Mouse (Mus musculus): ENCODE results near the gene Crtac1.
A peak's percentile ranks its signal among the peaks of the same experiment; 100 is the strongest.

The Crtac1 gene

GRCm38 (mm10) chr19:42272003-42272963 is 159.3 kb downstream of the Crtac1 start:
- DNase-seq = peak; percentile 82

- peak; percentile 56 for DNase-seq
Observed at GRCm38 (mm10) chr19:42271182-42271581, 160.4 kb downstream of the Crtac1 start.

- peak; percentile 79 for DNase-seq
Observed at GRCm38 (mm10) chr19:42270119-42270518, 161.5 kb downstream of the Crtac1 start.

DNA sequence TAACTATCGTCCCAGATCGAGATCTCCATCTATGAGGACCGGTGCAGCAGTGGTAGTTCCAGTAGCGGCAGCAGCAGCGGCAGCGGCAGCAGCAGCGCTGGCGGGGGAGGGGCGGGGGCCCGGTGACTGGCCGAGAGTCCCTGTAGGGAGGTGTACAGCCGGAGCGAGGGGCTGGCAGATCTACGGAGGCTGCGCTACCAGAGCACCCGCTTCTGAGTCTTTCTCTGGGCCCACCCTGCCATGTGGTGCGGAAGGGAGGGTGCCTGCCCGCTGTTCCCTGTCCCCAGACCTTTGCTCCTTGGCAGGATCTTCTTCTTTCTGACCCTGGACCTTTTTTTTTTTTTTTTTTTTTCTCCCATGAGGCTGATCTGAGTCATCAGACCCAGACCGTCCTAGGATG is 163.2 kb downstream of the Crtac1 start:
- DNase-seq = peak; percentile 40

DNA sequence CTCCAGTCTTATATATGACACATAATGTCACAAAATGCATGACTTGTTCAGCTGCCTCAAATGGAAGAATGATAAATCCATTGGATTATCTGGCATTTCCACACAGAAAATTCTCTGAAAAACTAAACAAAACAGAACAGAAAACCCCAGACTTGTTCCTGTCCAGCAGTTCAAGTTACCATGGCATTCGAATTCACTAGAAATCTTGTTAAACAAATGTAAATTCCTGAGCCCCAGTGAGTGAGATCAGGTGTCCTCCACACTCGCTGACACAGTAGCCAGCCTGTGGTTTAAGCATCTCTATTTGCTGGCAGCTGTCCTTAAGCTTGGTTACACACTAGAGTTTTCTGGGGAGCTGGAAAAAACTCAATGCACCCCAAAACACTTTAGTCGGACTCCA is 168.1 kb downstream of the Crtac1 start:
- no peak for DNase-seq

DNA sequence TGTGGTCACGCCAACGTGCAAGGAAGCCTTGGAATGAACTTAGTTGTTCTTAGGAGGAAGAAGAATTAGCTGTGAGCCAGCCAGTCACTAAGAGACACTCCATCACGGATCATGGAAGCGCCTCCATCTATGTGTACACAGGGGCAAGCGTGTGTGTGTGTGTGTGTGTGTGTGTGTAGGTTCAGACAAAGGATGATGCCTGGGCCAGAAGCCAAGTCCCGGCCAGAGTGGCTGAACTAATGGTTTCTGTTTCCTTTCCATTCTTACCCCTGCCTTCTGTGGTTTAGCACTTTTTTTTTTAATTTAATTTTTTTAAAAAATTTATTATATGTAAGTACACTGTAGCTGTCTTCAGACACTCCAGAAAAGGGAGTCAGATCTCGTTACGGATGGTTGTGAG is 171.1 kb downstream of the Crtac1 start:
- peak; percentile 42 for DNase-seq

DNA sequence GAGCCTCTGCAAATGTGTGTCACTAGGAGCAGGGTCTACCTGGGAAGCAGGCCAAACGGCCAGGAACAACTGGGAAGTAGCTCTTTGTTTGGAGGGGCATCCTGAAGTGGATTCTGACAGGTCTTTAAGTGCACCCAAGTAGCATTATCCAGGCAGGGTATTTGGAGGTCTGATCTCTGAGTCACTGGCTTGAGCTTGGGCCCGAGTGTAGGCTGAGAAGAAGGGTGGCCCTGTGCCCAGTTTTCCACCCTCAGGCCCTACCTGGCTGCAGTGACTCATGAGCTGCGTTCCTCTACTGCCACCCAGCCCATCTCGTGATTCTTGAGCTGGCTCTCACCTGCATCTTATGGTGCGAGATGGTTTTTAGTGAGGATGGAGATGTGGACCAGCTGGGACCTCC is 173.0 kb downstream of the Crtac1 start:
- peak; percentile 87 for DNase-seq

DNA sequence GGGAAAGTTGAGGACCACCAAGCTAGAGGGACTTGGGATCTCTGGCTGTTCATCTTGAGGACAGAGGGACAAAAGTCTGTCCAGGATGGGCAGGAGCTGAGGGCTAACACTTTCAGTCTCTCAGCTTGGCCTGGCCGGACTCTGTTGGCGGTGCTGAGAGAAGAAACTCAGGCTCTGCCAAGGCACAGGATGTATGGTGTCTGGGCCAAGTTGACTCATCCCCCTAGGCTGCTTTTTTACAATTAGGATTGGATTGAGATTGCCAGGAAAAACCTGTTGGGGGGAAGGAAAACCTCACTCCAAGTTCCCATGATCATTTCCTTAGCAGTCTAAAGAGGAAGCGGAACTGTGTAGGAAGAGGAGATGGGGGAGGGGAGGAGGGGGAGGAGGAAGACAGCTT is 173.6 kb downstream of the Crtac1 start:
- peak; percentile 85 for DNase-seq

DNA sequence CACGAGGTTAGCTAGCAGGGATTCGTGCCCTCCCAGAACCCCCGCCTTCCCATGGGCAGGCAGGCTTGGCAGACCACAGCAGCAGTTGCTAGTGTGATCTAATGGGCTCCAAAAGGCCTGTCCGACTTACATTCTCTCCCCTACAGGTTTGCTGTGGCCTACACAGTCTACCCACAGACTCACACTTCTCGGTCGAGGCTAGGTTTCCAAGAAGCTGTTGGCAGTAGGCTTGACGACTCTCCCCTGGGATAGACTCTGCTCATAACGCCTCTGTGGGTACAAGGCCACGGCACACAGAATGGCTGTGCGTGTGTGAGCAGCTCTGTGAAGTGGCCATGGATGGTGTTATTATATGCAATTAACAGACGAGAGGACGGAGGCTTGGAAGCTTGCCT is 174.3 kb downstream of the Crtac1 start:
- no peak for DNase-seq

GRCm38 (mm10) chr19:42256611-42257240 is 174.9 kb downstream of the Crtac1 start:
- DNase-seq = peak; percentile 86

DNA sequence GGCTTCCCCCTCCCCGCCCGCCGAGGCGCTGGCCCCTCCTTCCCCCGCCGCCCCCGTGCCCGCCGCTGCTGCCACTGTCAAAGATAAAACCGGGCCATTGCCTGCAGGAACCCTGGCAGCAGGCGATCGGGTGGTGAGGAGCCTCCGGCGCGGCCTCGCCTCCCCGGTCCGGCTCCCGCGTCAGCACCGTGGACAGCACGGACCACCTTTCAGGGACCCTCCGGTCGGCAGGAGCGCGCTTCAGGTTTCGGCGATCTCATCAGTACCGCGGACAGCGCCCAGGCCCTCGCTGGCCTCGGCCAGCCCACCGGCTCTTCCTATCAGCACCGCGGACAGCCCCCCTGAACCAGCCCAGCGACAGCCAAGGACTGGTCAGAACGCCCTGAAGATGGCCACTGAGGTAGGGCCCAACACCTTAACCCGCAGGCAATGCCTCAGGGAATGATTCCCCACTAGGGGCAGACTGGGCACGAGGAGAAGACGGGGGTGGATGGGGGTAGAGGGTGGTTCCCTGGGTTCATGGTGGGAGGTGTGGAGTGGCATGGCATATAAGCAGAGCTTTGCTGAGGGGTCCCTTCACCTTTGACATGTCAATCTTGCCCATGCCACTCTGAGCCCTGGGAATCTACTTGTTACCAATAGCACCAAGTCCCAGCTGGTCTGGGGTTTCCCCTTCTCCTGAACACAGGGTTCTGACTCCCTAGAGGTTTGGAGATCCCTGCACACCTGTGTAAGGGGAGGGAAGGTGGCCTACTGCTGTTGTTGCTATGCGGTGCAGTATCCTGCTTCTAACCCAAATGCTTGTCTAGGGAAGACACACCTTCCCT is 175.6 kb downstream of the Crtac1 start:
- DNase-seq = peak; percentile 80

- peak; percentile 69 for DNase-seq
Observed at GRCm38 (mm10) chr19:42255438-42255783, 176.2 kb downstream of the Crtac1 start.

DNA sequence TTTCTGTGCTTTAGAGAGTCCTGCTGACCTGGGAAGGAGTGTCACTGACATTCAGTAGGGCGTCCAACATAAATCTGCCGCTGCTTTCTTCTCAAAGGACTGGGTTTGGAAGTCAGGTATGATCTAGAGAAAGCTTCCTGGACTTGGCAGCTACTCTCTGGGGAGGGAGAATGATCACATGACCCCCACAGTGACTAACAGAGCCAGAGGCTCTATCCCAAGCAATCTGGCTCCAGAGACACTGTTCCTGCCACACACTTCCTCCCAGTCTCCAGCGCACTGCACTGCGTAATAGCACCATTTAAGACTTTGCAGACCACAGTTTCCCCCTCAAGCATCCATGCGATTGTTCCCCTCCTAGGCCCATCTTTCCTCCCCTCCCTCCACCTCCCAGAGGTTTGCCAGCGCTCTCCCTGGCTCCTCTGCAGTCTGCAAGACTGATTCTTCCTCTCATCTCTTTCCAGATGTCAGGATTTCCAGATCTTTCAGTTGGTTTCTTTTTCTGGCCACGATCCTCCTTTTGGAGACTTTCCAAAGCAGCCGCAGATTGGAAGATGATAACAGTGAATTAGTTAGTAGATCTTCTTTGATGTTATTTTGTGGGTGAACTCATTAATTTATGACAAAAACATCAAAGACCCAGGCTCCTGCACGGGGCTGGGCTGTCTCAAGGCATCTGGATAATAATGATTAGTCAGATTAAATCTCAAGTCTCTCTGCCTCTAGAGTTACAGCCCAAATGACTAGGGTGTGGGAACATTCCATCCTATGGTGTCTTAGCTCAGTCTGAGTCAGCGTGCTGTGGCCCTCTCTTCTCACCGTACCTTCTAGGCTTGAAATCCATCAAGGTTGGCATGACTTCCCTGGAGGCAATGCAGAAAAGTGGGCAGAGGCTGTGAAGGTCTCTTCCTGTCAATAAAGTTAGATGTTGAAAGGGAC is 181.3 kb downstream of the Crtac1 start:
- no peak for DNase-seq

DNA sequence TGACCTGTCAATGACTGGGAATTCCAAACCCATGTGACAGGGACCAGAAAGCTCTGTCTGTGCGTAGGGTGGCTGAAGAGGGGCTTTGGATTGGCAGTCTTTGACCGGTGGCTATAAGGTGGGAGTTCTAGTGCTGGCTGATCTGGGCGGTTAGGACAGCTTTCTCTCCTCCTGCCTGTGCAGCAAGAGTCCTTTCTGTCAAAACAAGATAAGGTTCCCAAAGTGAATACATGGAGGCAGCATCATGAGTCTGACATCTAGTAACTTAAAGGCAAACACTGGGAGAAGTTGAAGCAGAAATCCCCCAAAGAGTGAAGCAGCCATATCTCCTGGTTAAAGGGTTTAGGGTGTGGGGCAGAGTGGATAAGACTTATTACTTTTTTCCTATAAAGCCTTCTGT is 184.1 kb downstream of the Crtac1 start, which contains the start of gene Golga7b:
Gene Golga7b (plus strand): TSS at position 56 of the 400 bp plus-strand sequence.
- DNase-seq = no peak

GRCm38 (mm10) chr19:42246626-42247025 is 185.0 kb downstream of the Crtac1 start:
- no peak for DNase-seq

DNA sequence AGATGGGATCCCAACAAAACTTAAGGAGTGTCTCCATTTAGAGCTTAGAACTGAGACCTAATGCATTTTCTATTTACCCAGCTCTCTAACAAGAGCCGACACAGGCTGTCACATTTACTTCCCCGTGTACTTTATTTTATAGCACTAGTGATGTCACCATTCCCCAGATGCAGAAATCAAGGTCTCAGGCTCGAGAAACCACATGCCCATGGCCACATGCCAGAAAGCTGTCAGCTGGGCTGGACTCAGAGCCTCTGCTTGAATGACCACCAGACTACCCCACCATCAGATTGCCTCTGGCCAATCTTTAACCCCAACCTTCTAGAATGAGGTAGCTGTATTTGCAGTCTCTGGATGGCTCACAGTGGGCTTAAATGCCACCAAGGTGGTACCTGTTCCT is 188.2 kb downstream of the Crtac1 start:
- DNase-seq = no peak

DNA sequence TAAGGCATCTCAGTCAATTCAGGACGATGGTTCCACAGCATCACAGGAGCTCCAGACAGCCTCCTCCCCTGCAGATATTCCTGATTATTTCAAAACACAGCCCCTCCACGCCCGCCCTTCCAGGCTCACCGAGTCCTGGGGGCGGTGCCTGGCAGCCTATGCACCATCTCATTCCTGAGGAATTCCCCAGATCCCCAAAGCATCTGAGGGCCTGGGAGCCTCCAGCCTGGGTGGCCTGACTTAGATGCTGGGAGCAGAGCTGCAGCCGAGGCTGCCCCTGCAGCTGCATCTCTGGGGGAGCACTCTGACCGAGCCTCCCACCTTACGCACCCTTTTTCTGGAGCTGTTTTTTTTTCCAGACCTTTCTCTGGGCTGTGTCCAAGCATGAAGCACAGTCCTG is 190.7 kb downstream of the Crtac1 start:
- no peak for DNase-seq

- no peak for DNase-seq
Observed at GRCm38 (mm10) chr19:42238341-42238715, 193.3 kb downstream of the Crtac1 start.

GRCm38 (mm10) chr19:42237602-42238340 is 193.8 kb downstream of the Crtac1 start:
- DNase-seq = no peak

All from cerebellum, adult 11-12 months (tissue).